Mouse (Mus musculus) forebrain, embryonic 15.5 days (tissue): ENCODE measurements around the gene Shisal1. TPM values are rescaled to one million over a fixed set of nuclear protein-coding genes. Genes with fewer than 3 reads are reported as not detected.
A peak's percentile ranks its signal among the peaks of the same experiment; 100 is the strongest.

Experiments
- ATAC-seq: fragments of 200-750 bp; cut with Nextera tagmentation; replicated peaks from 2 replicates; pipeline ENCODE4 v1.8.0; 2017; ENCODE audit warnings: mild to moderate bottlenecking, moderate TSS enrichment, moderate library complexity
- H3K27ac ChIP-seq: fragments of 300-500 bp; sonication (generic); replicated peaks from 2 replicates; pipeline ENCODE4 v1.5.1; 2015; ENCODE audit warnings: mild to moderate bottlenecking, inconsistent platforms
- H3K27me3 ChIP-seq: fragments of 300-500 bp; sonication (generic); 2 replicates; pipeline ENCODE4 v1.6.1; 2015; ENCODE audit warnings: inconsistent platforms
- H3K36me3 ChIP-seq: fragments of 300-500 bp; sonication (generic); 2 replicates; pipeline ENCODE4 v1.6.1; 2015; ENCODE audit warnings: mild to moderate bottlenecking, inconsistent platforms
- H3K4me1 ChIP-seq: fragments of 300-500 bp; sonication (generic); 2 replicates; pipeline ENCODE4 v1.6.1; 2015; ENCODE audit warnings: inconsistent platforms
- H3K4me2 ChIP-seq: fragments of 300-500 bp; sonication (generic); replicated peaks from 2 replicates; pipeline ENCODE4 v1.6.1; 2015; ENCODE audit warnings: mild to moderate bottlenecking, inconsistent platforms
- H3K4me3 ChIP-seq: fragments of 300-500 bp; sonication (generic); 2 replicates; pipeline ENCODE4 v1.5.1; 2015; ENCODE audit warnings: mild to moderate bottlenecking, inconsistent platforms
- H3K9ac ChIP-seq: fragments of 300-500 bp; sonication (generic); replicated peaks from 2 replicates; pipeline ENCODE4 v1.6.1; 2015; ENCODE audit warnings: mild to moderate bottlenecking, inconsistent platforms
- H3K9me3 ChIP-seq: fragments of 300-500 bp; sonication (generic); 2 replicates; pipeline ENCODE4 v1.6.1; 2016; ENCODE audit warnings: inconsistent platforms
- WGBS: fragments of 180-500 bp; shearing (Covaris S2); methylation state at CpG from one replicate; pipeline ENCODE4 v1.1.7; 2015; ENCODE audit warnings: mixed read lengths; 5-methylcytosine and 5-hydroxymethylcytosine counted together
- polyA plus RNA-seq: library from polyadenylated mRNA; unstranded; fragments of >200 nt; fragmentation: Nextera tagmentation; extraction: Ambion mirVana; gene quantifications from 2 replicates; pipeline ENCODE4 v1.2.1, GENCODE M21; 2015

The Shisal1 gene
- polyA plus RNA-seq, 1 experiment from 2014 or later, result 11.3 TPM

DNA sequence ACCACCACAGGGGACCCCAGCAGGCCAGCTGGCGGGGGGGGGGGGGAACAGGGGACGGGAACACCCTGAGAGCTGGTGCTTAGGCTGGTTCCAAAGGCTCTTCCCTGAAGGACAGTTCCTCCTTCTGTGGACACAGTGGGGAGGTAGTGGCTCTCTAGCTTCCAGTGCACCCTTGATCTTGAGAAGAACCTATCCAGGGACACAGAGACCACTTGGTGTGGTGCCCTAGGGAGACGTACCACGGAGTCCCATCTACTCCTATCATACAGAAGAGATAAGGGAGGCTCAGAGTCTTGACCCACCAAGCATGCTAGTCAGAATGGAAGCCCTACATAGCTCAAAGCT, 28.7 kb downstream of the Shisal1 start:
- Histone ChIP-seq H3K27ac (peak overlapping the region; percentile 93), H3K9ac (peak overlapping the region; percentile 31), H3K36me3 (no peaks in the 10 kb centered on the region), H3K27me3 (no peaks in the 10 kb centered on the region), H3K9me3 (no peaks in the 10 kb centered on the region), H3K4me2 (no peak overlapping the region), H3K4me3 (no peak overlapping the region), H3K4me1 (peaks cover 43% of the 10 kb centered on the region)
- peak; percentile 79; the same call in 1 of the 2 replicates for ATAC-seq
- WGBS, result 25% methylated on average over 4 of the region's 4 CpGs

- H3K4me2 ChIP-seq, result no peak overlapping the region
- peaks cover 48% of the 10 kb centered on the region for H3K4me1 ChIP-seq
- H3K27ac ChIP-seq, result peak overlapping the region; percentile 93
- no peaks in the 10 kb centered on the region for H3K9me3 ChIP-seq
- peak overlapping the region; percentile 31 for H3K9ac ChIP-seq
- no peaks in the 10 kb centered on the region for H3K36me3 ChIP-seq
- no peak overlapping the region for H3K4me3 ChIP-seq
- H3K27me3 ChIP-seq, result no peaks in the 10 kb centered on the region
- WGBS, result 3% methylated on average over 13 of the region's 13 CpGs
- peak; percentile 42 for ATAC-seq
These were observed 29.2 kb downstream of the Shisal1 start for GRCm38 (mm10) chr15:84417592-84418265.

DNA sequence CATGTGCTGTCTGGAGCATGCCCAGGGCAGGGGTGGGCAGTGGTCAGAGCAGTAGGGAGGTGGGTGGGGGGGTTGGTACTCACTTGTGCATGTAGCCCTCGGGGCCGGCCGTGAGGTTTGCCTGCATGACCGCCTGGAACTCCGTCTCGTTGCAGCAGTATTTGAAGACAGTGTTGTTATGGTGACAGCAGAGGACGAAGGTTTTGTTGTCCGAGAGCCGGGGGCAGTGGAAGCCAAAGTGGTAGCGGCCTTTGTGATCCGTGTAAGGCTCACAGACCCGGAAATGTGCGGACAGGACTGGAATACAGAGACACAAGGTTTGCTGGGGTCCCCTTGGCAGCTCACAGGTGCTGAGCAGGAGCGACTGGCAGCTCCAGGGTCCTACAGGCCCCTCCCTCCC, 29.9 kb downstream of the Shisal1 start:
- H3K4me1 ChIP-seq, result peaks cover 53% of the 10 kb centered on the region
- H3K9ac ChIP-seq, result peak overlapping the region; percentile 31; the same call in 1 of the 2 replicates
- 28% methylated on average over 14 of the region's 14 CpGs for WGBS

DNA sequence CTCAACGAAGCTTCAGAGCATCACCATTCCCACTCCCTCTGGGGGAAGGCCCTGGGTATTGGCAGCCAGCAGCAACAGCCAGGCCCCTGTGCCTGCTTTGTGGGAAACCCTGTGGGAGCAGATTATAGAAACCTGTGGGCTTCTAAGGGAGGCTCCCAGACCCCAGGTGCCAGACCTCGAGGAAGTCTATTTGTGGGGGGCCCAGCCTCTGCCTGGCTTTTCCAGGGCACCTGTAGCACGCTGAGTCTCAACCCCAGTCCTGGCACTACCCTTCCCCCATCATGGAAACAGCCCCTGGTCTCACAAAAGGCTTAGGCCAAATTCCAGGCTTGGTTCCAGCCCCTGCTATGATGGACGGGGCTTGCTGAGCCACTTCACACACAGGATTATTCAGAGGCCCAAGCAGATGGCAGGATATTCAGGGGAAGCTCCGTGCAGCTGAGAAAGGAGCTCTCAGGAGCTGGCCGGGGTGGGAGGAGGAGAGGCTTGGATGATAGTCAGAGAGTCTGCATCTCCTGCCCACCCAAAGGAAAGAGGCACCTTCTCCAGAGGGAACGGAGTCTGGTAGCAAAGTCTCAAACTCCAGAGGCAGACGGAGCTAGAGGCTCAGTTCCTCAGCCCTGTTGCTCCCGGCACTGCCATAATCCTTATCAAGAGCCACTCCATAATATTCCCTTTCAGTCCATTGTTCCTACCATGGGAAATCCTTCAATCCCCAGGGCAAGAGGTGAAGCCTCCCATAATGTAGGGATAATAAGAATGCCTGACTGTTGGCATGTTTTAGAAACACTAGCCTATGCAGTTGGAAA, 32.7 kb downstream of the Shisal1 start:
- peak; percentile 57 for ATAC-seq
- 8% methylated on average over 9 of the region's 9 CpGs for WGBS
- no peaks in the 10 kb centered on the region for H3K36me3 ChIP-seq
- H3K4me3 ChIP-seq, result no peak overlapping the region
- H3K27me3 ChIP-seq, result no peaks in the 10 kb centered on the region
- no peak overlapping the region for H3K4me2 ChIP-seq
- no peak overlapping the region for H3K9ac ChIP-seq
- H3K9me3 ChIP-seq, result no peaks in the 10 kb centered on the region
- peaks cover 56% of the 10 kb centered on the region for H3K4me1 ChIP-seq
- peak overlapping the region; percentile 75 for H3K27ac ChIP-seq

More for the DNA sequence above, 29.9 kb downstream of the Shisal1 start:
- H3K9me3 ChIP-seq, result no peaks in the 10 kb centered on the region
- ATAC-seq, result no peak
- no peak overlapping the region for H3K4me2 ChIP-seq
- no peak overlapping the region for H3K4me3 ChIP-seq
- peak overlapping the region; percentile 93 for H3K27ac ChIP-seq
- no peaks in the 10 kb centered on the region for H3K36me3 ChIP-seq
- no peaks in the 10 kb centered on the region for H3K27me3 ChIP-seq

DNA sequence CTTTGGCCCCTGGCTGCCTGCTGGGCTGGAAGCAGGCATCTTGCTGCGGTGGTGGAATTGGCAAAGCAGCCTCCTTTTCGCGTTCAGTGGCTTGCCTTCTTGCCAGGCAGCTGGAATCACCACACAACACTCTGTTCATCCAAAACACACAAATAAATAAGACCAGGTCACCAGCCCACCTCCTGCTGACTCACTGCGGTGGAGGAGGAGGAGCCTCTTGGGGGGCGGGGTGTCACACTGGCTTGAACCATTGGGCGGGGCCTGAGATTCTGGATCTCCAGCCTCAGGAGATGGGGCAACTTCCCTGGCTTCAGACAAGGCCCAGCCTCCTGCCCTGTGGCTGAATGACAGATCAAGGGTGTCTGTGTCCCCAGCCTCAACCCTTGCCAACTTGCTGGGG, 34.5 kb downstream of the Shisal1 start:
- H3K27ac ChIP-seq, result no peak overlapping the region
- WGBS, result 15% methylated on average over 6 of the region's 6 CpGs
- H3K9ac ChIP-seq, result no peak overlapping the region
- no peaks in the 10 kb centered on the region for H3K9me3 ChIP-seq
- H3K27me3 ChIP-seq, result no peaks in the 10 kb centered on the region
- H3K4me3 ChIP-seq, result no peak overlapping the region
- peaks cover 54% of the 10 kb centered on the region for H3K4me1 ChIP-seq
- ATAC-seq, result no peak
- H3K36me3 ChIP-seq, result no peaks in the 10 kb centered on the region
- no peak overlapping the region for H3K4me2 ChIP-seq

DNA sequence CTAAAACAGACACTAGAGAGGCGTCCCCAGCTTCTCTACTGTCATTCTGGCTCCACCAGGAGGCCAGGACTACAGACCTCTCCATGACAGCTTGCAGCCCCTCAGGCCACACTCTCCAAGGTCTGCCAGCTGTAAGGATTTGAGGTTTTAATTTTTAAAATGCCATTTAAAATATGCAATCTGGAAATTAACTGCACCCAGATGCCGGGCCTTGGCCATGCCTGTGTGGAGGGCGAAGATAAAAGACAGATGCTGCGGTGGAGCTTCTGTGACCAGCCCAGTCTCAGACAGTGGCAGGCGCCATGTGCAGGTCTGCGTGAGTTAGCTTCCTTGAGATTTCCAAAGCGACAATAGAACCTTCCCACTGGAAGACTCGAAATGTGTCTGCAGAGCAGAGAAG, 36.8 kb downstream of the Shisal1 start:
- WGBS, result 70% methylated on average over 8 of the region's 8 CpGs
- ATAC-seq, result no peak
- H3K27me3 ChIP-seq, result no peaks in the 10 kb centered on the region
- H3K4me2 ChIP-seq, result no peak overlapping the region
- H3K4me3 ChIP-seq, result no peak overlapping the region
- H3K9me3 ChIP-seq, result no peaks in the 10 kb centered on the region
- H3K4me1 ChIP-seq, result peaks cover 46% of the 10 kb centered on the region
- no peak overlapping the region for H3K9ac ChIP-seq
- no peaks in the 10 kb centered on the region for H3K36me3 ChIP-seq
- H3K27ac ChIP-seq, result 0 out of 2 replicates have a peak overlapping the region, but pooled peaks have one; percentile 17

- Histone ChIP-seq H3K9me3 (no peaks in the 10 kb centered on the region), H3K4me2 (no peak overlapping the region), H3K36me3 (no peaks in the 10 kb centered on the region), H3K27ac (peak overlapping the region; percentile 29), H3K4me1 (peaks cover 32% of the 10 kb centered on the region), H3K9ac (no peak overlapping the region), H3K4me3 (no peak overlapping the region), H3K27me3 (no peaks in the 10 kb centered on the region)
- 14% methylated on average over 3 of the region's 3 CpGs for WGBS
- ATAC-seq, result peak; percentile 59
These were observed 38.3 kb downstream of the Shisal1 start for GRCm38 (mm10) chr15:84408576-84408975.

DNA sequence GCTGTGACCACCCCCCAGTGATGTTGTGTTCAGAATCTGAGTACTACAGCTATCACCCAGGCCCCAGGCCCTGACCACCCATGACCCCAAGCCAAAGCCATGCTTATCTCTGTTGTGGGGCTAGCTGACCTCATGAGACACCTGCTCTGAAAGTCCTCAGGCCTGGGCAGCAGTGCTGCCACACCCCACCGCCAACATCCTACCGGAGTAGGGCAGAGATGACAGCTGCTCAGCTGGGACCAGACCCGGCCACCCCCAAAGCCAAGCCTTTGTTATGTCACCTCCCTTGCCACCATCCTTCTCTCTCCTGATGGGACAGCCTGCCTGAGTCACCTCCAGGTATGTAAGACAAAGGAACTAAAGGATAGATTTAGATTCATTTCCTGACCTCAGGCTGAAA, 41.1 kb downstream of the Shisal1 start:
- ATAC-seq, result no peak
- Histone ChIP-seq H3K9ac (no peak overlapping the region), H3K36me3 (no peaks in the 10 kb centered on the region), H3K9me3 (no peaks in the 10 kb centered on the region), H3K4me1 (peaks cover 20% of the 10 kb centered on the region), H3K27ac (no peak overlapping the region), H3K4me2 (no peak overlapping the region), H3K27me3 (no peaks in the 10 kb centered on the region), H3K4me3 (no peak overlapping the region)
- WGBS, result 89% methylated on average over 3 of the region's 3 CpGs

DNA sequence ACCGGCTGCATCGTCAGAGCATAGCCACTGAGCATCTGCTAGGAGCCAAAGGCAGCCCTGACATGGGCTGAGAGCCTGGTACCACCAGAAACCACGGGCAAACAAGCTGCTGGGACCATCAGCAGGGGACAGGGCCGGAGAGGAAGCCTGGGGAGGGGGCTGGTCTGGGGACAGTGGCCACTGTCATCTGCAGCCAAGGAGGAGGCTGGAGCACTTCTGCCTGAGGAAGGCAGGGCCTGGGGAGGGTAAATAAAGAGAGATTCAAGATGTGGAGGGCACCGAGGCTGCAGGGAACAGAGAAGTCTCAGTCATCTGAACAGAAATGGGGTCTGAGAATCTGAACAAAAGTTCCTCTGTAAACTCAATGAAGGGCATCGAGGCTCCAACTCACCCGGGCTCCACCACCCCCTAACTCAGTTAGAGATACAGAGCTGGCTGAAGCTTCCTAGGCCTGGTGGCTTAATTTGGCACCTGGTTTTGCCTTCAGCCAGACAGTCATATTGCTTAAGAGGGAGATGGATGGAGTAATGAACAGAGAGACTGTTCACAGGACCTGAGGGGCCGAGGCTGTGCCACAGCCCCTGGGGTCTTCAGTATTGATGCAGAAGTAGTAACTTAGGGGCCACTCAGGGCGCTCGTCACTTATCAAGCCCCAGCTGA, 43.3 kb downstream of the Shisal1 start:
- H3K4me1 ChIP-seq, result peaks cover 15% of the 10 kb centered on the region
- no peaks in the 10 kb centered on the region for H3K9me3 ChIP-seq
- no peak overlapping the region for H3K9ac ChIP-seq
- ATAC-seq, result no peak
- no peaks in the 10 kb centered on the region for H3K27me3 ChIP-seq
- H3K4me3 ChIP-seq, result no peak overlapping the region
- 78% methylated on average over 10 of the region's 10 CpGs for WGBS
- no peaks in the 10 kb centered on the region for H3K36me3 ChIP-seq
- H3K4me2 ChIP-seq, result no peak overlapping the region
- no peak overlapping the region for H3K27ac ChIP-seq

GRCm38 (mm10) chr15:84398617-84399016, 48.3 kb downstream of the Shisal1 start:
- H3K4me2 ChIP-seq, result no peak overlapping the region
- no peak for ATAC-seq
- H3K27me3 ChIP-seq, result no peaks in the 10 kb centered on the region
- H3K9me3 ChIP-seq, result no peaks in the 10 kb centered on the region
- no peak overlapping the region for H3K27ac ChIP-seq
- H3K36me3 ChIP-seq, result no peaks in the 10 kb centered on the region
- no peak overlapping the region for H3K4me3 ChIP-seq
- 95% methylated on average over 4 of the region's 4 CpGs for WGBS
- H3K9ac ChIP-seq, result no peak overlapping the region
- peaks cover 9% of the 10 kb centered on the region for H3K4me1 ChIP-seq

DNA sequence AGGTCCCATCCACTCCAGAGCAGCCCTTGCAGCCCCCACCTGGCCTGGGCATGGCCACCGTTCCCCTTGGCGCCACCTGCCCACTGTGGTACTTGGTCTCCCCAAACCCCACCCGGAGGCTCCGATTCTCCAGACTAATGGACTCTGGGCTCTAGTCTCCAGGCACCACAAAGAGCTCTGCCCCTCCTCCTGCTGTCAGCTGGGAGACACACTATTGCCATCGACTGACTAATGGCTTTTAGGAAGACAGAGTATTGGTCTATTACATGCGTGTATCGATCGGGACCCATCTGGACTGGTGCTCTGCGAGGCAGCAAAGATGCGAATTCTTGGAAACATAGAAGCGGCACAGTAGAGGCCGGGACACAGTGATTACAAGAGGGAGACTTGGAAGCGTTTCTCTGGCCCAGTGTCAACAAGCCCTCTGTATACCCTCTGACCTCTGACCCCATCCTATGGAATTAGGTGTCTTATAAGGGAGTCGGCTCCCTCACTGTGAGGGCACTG, 49.2 kb downstream of the Shisal1 start:
- H3K36me3 ChIP-seq, result no peaks in the 10 kb centered on the region
- ATAC-seq, result no peak
- no peak overlapping the region for H3K9ac ChIP-seq
- H3K4me1 ChIP-seq, result peaks cover 15% of the 10 kb centered on the region
- 78% methylated on average over 14 of the region's 14 CpGs for WGBS
- no peak overlapping the region for H3K27ac ChIP-seq
- no peaks in the 10 kb centered on the region for H3K9me3 ChIP-seq
- no peaks in the 10 kb centered on the region for H3K27me3 ChIP-seq
- H3K4me3 ChIP-seq, result no peak overlapping the region
- H3K4me2 ChIP-seq, result no peak overlapping the region
